Mouse (Mus musculus) spleen, adult 10 weeks (tissue): ENCODE measurements around the gene Fbxw11. TPM values are rescaled to one million over a fixed set of nuclear protein-coding genes. Genes with fewer than 3 reads are reported as not detected.

ENCODE experiments used
- polyA plus RNA-seq: library from polyadenylated mRNA; stranded (reverse); fragments of 350-450 nt; fragmentation: Illumina TruSeq; extraction: RNeasy Lipid Tissue Mini Kit (QIAGEN cat#74804); gene quantifications from one replicate; pipeline ENCODE4 v1.2.3, GENCODE M21; 2015; ENCODE audit warnings: low replicate concordance; ENCODE audit not compliant: insufficient read depth

Gene Fbxw11
- polyA plus RNA-seq = 41.8 TPM

DNA sequence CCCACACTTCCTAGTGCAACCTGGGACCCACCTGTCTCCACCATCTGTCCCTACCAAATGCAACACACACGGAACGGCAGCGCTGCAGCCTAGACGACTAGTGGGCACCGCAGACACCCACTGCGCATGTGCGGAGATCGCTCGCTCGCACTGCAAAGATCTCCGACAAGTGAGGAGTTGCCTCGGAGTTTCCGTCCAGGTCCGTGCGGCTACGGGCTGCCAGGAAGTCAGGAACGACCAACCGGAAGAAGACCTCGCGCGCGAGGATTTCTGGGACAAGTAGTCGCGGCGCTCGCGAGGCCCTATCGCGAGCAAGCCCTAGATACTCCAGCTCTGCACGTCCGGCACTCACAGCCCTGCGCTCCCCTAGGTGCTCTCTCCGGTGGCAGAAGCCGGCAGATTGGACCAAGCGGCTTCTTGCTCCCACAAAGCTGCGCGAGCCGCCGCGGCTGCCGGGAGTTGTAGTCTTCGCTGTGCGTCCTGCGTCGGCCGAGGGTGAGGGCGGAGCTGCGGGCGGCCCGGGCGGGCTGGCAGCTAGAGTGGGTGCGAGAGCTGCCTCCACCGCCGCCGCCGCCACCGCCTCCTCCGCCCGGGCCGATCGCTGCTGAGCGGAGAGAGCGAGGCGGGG is at the start of gene Fbxw11:
TSS of gene Fbxw11 (plus strand) at position 476 of the 628 bp plus-strand sequence.

Other genes with a start within 250 kb of the Fbxw11 start
- 5.8 TPM for gene Ubtd2, start 187.4 kb upstream of the Fbxw11 start, polyA plus RNA-seq
- gene Efcab9, start 110.6 kb upstream of the Fbxw11 start, polyA plus RNA-seq = 2.9 TPM
- 43.9 TPM for gene Stk10, start 109.4 kb upstream of the Fbxw11 start, polyA plus RNA-seq
- gene Smim23, start 181.9 kb downstream of the Fbxw11 start, polyA plus RNA-seq = not detected